Mouse (Mus musculus): ENCODE measurements around the gene Fndc5. TPM values are rescaled to one million over a fixed set of nuclear protein-coding genes. Genes with fewer than 3 reads are reported as not detected.

Fndc5 gene
- polyA plus RNA-seq, 1 experiment from 2014 or later, result 1.9 TPM

- peaks cover 37% of the 10 kb centered on the region for H3K36me3 ChIP-seq
- H3K9me3 ChIP-seq, result no peaks in the 10 kb centered on the region
- ATAC-seq, result no peak
- H3K9ac ChIP-seq (replicated peaks), result no peak overlapping the region
- WGBS, result 69% methylated on average over 3 of the region's 3 CpGs
- no peak overlapping the region for H3K27ac ChIP-seq
- no peak overlapping the region for H3K4me3 ChIP-seq (replicated peaks)
- no peaks in the 10 kb centered on the region for H3K27me3 ChIP-seq
- H3K4me1 ChIP-seq (replicated peaks), result no peaks in the 10 kb centered on the region
- no peak overlapping the region for H3K4me2 ChIP-seq (replicated peaks)
These were observed 21.8 kb downstream of the Fndc5 start for GRCm38 (mm10) chr4:129158549-129158948.

- Histone ChIP-seq H3K4me2 (replicated peaks) (no peak overlapping the region), H3K9ac (replicated peaks) (no peak overlapping the region), H3K27ac (no peak overlapping the region), H3K4me3 (replicated peaks) (no peak overlapping the region), H3K9me3 (no peaks in the 10 kb centered on the region), H3K27me3 (no peaks in the 10 kb centered on the region), H3K36me3 (peaks cover 34% of the 10 kb centered on the region), H3K4me1 (replicated peaks) (no peaks in the 10 kb centered on the region)
- WGBS, result 100% methylated on average over 1 of the region's 1 CpGs
- no peak for ATAC-seq
These were observed 24.3 kb downstream of the Fndc5 start for GRCm38 (mm10) chr4:129161076-129161475.

- H3K4me1 ChIP-seq (replicated peaks), result no peaks in the 10 kb centered on the region
- H3K4me3 ChIP-seq (replicated peaks), result no peak overlapping the region
- no peaks in the 10 kb centered on the region for H3K9me3 ChIP-seq
- no peak overlapping the region for H3K4me2 ChIP-seq (replicated peaks)
- 94% methylated on average over 3 of the region's 4 CpGs for WGBS
- no peaks in the 10 kb centered on the region for H3K27me3 ChIP-seq
- no peak overlapping the region for H3K27ac ChIP-seq
- H3K9ac ChIP-seq (replicated peaks), result no peak overlapping the region
- ATAC-seq, result no peak
- H3K36me3 ChIP-seq, result peaks cover 33% of the 10 kb centered on the region
These were observed 24.9 kb downstream of the Fndc5 start for GRCm38 (mm10) chr4:129161581-129162255.

GRCm38 (mm10) chr4:129172529-129172928 lies 35.7 kb downstream of the Fndc5 start:
- Histone ChIP-seq H3K27me3 (no peaks in the 10 kb centered on the region), H3K9ac (replicated peaks) (no peak overlapping the region), H3K4me3 (replicated peaks) (no peak overlapping the region), H3K4me1 (replicated peaks) (no peaks in the 10 kb centered on the region), H3K27ac (no peak overlapping the region), H3K36me3 (peaks cover 43% of the 10 kb centered on the region), H3K9me3 (no peaks in the 10 kb centered on the region), H3K4me2 (replicated peaks) (no peak overlapping the region)
- 63% methylated on average over 1 of the region's 1 CpGs for WGBS
- ATAC-seq, result no peak

- no peak overlapping the region for H3K27ac ChIP-seq
- H3K4me1 ChIP-seq (replicated peaks), result no peaks in the 10 kb centered on the region
- peaks cover 38% of the 10 kb centered on the region for H3K36me3 ChIP-seq
- H3K9me3 ChIP-seq, result no peaks in the 10 kb centered on the region
- no peaks in the 10 kb centered on the region for H3K27me3 ChIP-seq
- H3K9ac ChIP-seq (replicated peaks), result no peak overlapping the region
- H3K4me2 ChIP-seq (replicated peaks), result no peak overlapping the region
- ATAC-seq, result no peak
- WGBS, result 39% methylated on average over 1 of the region's 1 CpGs
- no peak overlapping the region for H3K4me3 ChIP-seq (replicated peaks)
These were observed 42.8 kb downstream of the Fndc5 start for GRCm38 (mm10) chr4:129179560-129179959.

- peak overlapping the region; percentile 93 for H3K4me2 ChIP-seq (replicated peaks)
- 43% methylated on average over 5 of the region's 5 CpGs for WGBS
- peaks cover 35% of the 10 kb centered on the region for H3K4me1 ChIP-seq (replicated peaks)
- no peaks in the 10 kb centered on the region for H3K27me3 ChIP-seq
- ATAC-seq, result no peak
- no peaks in the 10 kb centered on the region for H3K36me3 ChIP-seq
- peak overlapping the region; percentile 79 for H3K9ac ChIP-seq (replicated peaks)
- H3K27ac ChIP-seq, result no peak overlapping the region
- peak overlapping the region; percentile 79 for H3K4me3 ChIP-seq (replicated peaks)
- H3K9me3 ChIP-seq, result no peaks in the 10 kb centered on the region
These were observed 51.4 kb downstream of the Fndc5 start for GRCm38 (mm10) chr4:129188041-129188659.

- peak overlapping the region; percentile 79 for H3K4me3 ChIP-seq (replicated peaks)
- peaks cover 3% of the 10 kb centered on the region; the same call in 1 of the 2 replicates for H3K36me3 ChIP-seq
- WGBS, result under 1% methylated on average over 35 of the region's 74 CpGs
- H3K4me1 ChIP-seq (replicated peaks), result peaks cover 35% of the 10 kb centered on the region
- H3K9me3 ChIP-seq, result no peaks in the 10 kb centered on the region
- peak overlapping the region; percentile 88 for H3K27ac ChIP-seq
- peak; percentile 66 for ATAC-seq
- no peaks in the 10 kb centered on the region for H3K27me3 ChIP-seq
- peak overlapping the region; percentile 93 for H3K4me2 ChIP-seq (replicated peaks)
- peak overlapping the region; percentile 79 for H3K9ac ChIP-seq (replicated peaks)
These were observed 52.2 kb downstream of the Fndc5 start for GRCm38 (mm10) chr4:129188803-129189541.

GRCm38 (mm10) chr4:129189542-129190519 lies 53.0 kb downstream of the Fndc5 start, which contains the start of the genes S100pbp and Yars:
S100pbp (minus strand) TSS chr4:129189727.
Yars (plus strand) TSS chr4:129189760.
- Histone ChIP-seq H3K9ac (replicated peaks) (peak within 1 kb of the TSS; percentile 82), H3K4me2 (replicated peaks) (peak within 1 kb of the TSS; percentile 93), H3K4me3 (replicated peaks) (peak within 1 kb of the TSS; percentile 79), H3K4me1 (replicated peaks) (peaks cover 35% of the 10 kb centered on the region), H3K36me3 (peaks cover 11% of the 10 kb centered on the region), H3K9me3 (no peaks in the 10 kb centered on the region), H3K27ac (peak within 1 kb of the TSS; percentile 88), H3K27me3 (no peaks in the 10 kb centered on the region)
- WGBS, result under 1% methylated on average over 51 of the region's 58 CpGs
- ATAC-seq, result peak; percentile 86

- 4% methylated on average over 12 of the region's 12 CpGs for WGBS
- H3K36me3 ChIP-seq, result peaks cover 18% of the 10 kb centered on the region
- peak overlapping the region; percentile 93 for H3K4me2 ChIP-seq (replicated peaks)
- H3K27ac ChIP-seq, result peak overlapping the region; percentile 88
- peak overlapping the region; percentile 79 for H3K4me3 ChIP-seq (replicated peaks)
- no peaks in the 10 kb centered on the region for H3K9me3 ChIP-seq
- ATAC-seq, result no peak
- H3K27me3 ChIP-seq, result no peaks in the 10 kb centered on the region
- H3K4me1 ChIP-seq (replicated peaks), result peaks cover 35% of the 10 kb centered on the region
- H3K9ac ChIP-seq (replicated peaks), result peak overlapping the region; percentile 82
These were observed 53.7 kb downstream of the Fndc5 start for GRCm38 (mm10) chr4:129190538-129190937.

GRCm38 (mm10) chr4:129191691-129192090 lies 54.9 kb downstream of the Fndc5 start:
- no peak overlapping the region for H3K4me3 ChIP-seq (replicated peaks)
- peaks cover 30% of the 10 kb centered on the region for H3K36me3 ChIP-seq
- no peaks in the 10 kb centered on the region for H3K9me3 ChIP-seq
- no peak overlapping the region for H3K27ac ChIP-seq
- 81% methylated on average over 5 of the region's 5 CpGs for WGBS
- no peak for ATAC-seq
- no peaks in the 10 kb centered on the region for H3K27me3 ChIP-seq
- peak overlapping the region; percentile 49; the same call in 1 of the 2 replicates for H3K9ac ChIP-seq (replicated peaks)
- peaks cover 35% of the 10 kb centered on the region for H3K4me1 ChIP-seq (replicated peaks)
- H3K4me2 ChIP-seq (replicated peaks), result 0 out of 2 replicates have a peak overlapping the region, but pooled peaks have one; percentile 11
